Mouse (Mus musculus) mouse trophoblast stem cell (cell line): Measurements from ENCODE around the gene Ntf5.
"Not testable (repeated sequence)": the region's sequence is repeated elsewhere in the genome, so short reads cannot be mapped to it uniquely, and the experiment has no call there.

Source experiments
- in situ Hi-C, 2 experiments: fragments of 300-500 bp; cut with MseI, MboI; formaldehyde crosslinking; loops; 2 replicates in 1 of 2; 3 replicates in 1 of 2; pipeline ENCODE4 v1.15.1; 2025

Gene Ntf5

GRCm38 (mm10) chr7:45413113-45413863 lies at the start of gene Ntf5:
Gene Ntf5 (plus strand): TSS chr7:45413695.
- in situ Hi-C loops = no loop called here

- in situ Hi-C loops = no loop called here
These were observed 49.5 kb upstream of the Ntf5 start for GRCm38 (mm10) chr7:45363983-45364382.

GRCm38 (mm10) chr7:45365742-45366651 lies 47.5 kb upstream of the Ntf5 start:
- in situ Hi-C loops = no loop called here

- in situ Hi-C loops = no loop called here
These were observed 46.9 kb upstream of the Ntf5 start, which contains the start of gene Ppfia3 for GRCm38 (mm10) chr7:45366652-45367019. Gene Ppfia3 (minus strand): TSS chr7:45367019.

GRCm38 (mm10) chr7:45367020-45367880 lies 46.2 kb upstream of the Ntf5 start:
- in situ Hi-C loops = no loop called here

- in situ Hi-C loops = no loop called here
These were observed 45.3 kb upstream of the Ntf5 start for GRCm38 (mm10) chr7:45368178-45368577.

- in situ Hi-C loops = no loop called here
These were observed 44.3 kb upstream of the Ntf5 start for GRCm38 (mm10) chr7:45369022-45369745.

- in situ Hi-C loops = no loop called here
These were observed 43.5 kb upstream of the Ntf5 start for GRCm38 (mm10) chr7:45369836-45370474.

- in situ Hi-C loops = no loop called here
These were observed 42.8 kb upstream of the Ntf5 start, which contains the start of gene Lin7b for GRCm38 (mm10) chr7:45370475-45371311. Gene Lin7b (minus strand): TSS chr7:45370583.

GRCm38 (mm10) chr7:45372371-45372770 lies 41.1 kb upstream of the Ntf5 start:
- in situ Hi-C loops = no loop called here

- in situ Hi-C loops = no loop called here
These were observed 38.9 kb upstream of the Ntf5 start for GRCm38 (mm10) chr7:45374620-45375019.

- in situ Hi-C loops = no loop called here
These were observed 37.4 kb upstream of the Ntf5 start for GRCm38 (mm10) chr7:45376057-45376456.

- in situ Hi-C loops = no loop called here
These were observed 27.4 kb upstream of the Ntf5 start for GRCm38 (mm10) chr7:45386077-45386476.

GRCm38 (mm10) chr7:45395129-45395541 lies 18.4 kb upstream of the Ntf5 start:
- in situ Hi-C loops = no loop called here

- in situ Hi-C loops = no loop called here
These were observed 17.7 kb upstream of the Ntf5 start, which contains the start of gene Snrnp70 for GRCm38 (mm10) chr7:45395578-45396336. Gene Snrnp70 (minus strand): TSS chr7:45395742.

GRCm38 (mm10) chr7:45396337-45396775 lies 17.1 kb upstream of the Ntf5 start:
- in situ Hi-C loops = not testable (repeated sequence)

- in situ Hi-C loops = no loop called here
These were observed 16.7 kb upstream of the Ntf5 start for GRCm38 (mm10) chr7:45396787-45397186.

GRCm38 (mm10) chr7:45401521-45402085 lies 11.9 kb upstream of the Ntf5 start:
- in situ Hi-C loops = no loop called here
